Mouse (Mus musculus) cerebellum, adult 2 months (tissue): ENCODE measurements around the gene Mad1l1.

Experiments used
- CTCF ChIP-seq: fragments of 200-500 bp; IDR thresholded peaks from 2 replicates; pipeline ENCODE4 v1.5.1; 2011; ENCODE audit warnings: low read depth, mild to moderate bottlenecking, control low read depth, low read length, moderate library complexity, borderline replicate concordance; ENCODE audit not compliant: insufficient read depth
- POLR2A ChIP-seq: fragments of 200-500 bp; IDR thresholded peaks from 2 replicates; pipeline ENCODE4 v1.6.1; 2011; ENCODE audit warnings: low read length, control low read depth, borderline replicate concordance; ENCODE audit not compliant: insufficient read depth

- TF ChIP-seq POLR2A, result no peak
- TF ChIP-seq CTCF, result no peak
Measured at GRCm38 (mm10) chr5:140174066-140174465, 147.3 kb downstream of the Mad1l1 start.
